Mouse (Mus musculus) frontal cortex, adult (tissue): Measurements from ENCODE around the gene Ap2s1.

Experiments
- ATAC-seq: cut with Nextera tagmentation; 2 replicates; pipeline ENCODE4 v1.9.2; 2017; ENCODE audit warnings: mild to moderate bottlenecking, moderate library complexity, mixed read lengths; ENCODE audit not compliant: low TSS enrichment

Ap2s1 gene

DNA sequence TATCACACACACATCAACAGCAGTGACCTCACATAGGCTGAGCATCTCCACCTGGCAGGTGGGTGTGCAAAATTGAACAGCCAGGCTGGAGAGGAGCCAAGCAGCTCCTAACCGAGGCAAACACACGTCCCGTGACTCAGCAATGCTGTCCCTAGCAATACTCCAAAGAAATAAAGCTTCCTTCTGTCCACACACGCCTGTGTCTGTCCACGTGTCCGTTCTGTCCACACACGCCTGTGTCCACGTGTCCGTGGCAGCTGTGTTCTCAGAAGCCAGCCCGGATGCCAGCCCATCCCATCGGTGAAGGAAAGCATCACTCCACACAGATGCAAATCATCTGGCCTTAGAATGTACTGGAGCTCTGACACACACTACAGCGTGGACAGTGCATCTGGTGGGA, 13.8 kb downstream of the Ap2s1 start:
- ATAC-seq: 0 out of 2 replicates have a peak, but pooled peaks have one; percentile 23

DNA sequence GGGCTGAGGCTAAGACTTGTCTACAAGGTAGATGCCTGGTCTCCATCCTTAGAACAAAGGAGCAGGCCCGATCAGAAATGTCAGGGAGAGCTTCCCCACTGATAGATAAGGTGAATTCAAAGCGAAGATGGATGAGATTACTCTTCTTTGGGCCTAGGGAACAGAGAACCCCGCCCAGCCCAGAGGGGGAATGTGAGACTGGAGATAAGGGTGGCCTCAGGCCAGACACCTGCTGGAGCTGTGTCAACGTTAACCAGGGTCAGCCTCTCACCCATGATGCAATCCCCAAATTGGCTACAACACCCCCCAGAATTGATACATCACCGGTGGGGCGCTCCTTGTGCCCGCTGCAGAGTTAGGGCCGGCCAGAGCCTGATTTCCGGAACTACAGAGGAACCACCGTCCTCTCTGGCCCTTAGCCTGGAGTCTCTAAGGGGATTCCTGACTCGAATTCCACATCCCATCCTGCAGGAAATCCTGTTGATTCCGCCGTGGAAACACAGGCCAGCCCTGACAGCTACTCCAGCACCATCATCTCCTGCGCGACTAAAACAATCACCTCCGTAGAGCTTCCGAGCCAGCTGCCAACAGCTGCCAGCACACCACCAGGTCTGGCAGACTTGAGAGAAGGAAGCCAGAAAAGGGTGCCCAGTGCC, 17.3 kb downstream of the Ap2s1 start:
- no peak for ATAC-seq

DNA sequence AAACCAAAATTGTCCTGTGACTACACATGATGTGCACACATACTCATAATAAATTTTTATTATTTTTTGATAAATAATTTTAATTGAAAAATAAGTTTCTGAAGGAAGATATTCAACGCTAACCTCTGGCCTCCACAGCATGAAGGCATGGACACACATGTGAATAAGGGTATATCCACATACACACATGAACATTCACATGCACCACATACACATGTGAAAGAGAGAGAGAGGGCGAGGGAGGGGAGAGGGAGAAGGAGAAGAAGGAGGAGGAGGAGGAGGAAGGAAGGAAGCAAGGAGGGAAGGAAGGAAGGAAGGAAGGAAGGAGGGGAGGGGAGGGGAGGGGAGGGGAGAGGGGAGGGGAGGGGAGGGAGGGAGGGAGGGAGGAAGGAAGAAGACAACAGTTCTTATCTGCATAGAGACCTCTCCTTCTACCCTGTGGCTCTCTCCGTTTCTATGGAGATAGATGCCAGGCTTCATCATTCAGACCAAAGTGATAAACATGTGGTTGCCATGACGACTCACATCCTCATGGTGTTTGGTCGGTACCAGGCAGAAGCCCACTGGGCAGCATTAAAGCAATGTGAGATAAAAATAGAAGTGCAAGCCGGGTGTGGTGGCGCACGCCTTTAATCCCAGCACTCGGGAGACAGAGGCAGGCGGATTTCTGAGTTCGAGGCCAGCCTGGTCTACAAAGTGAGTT, 20.8 kb downstream of the Ap2s1 start:
- ATAC-seq: no peak

DNA sequence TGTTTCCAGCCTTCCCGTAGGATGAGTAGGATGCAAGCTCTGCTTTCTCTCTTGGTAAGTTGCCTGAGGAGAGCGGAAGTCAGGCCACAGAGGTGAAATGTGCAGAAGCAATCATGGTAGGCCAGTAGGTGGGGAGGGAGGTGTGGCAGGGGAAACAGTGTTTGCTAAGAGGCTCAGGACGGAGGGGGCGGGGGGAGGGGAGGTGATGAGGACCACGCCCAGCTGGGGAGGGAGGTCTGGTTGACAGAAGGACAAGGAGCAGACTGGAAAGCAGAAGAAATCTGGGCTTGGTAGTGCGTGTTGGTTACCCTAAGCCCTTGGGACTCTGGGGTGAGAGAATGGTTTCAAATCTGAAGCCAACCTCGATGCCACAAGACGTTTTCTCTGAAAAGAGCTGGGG, 22.1 kb downstream of the Ap2s1 start:
- ATAC-seq: no peak

DNA sequence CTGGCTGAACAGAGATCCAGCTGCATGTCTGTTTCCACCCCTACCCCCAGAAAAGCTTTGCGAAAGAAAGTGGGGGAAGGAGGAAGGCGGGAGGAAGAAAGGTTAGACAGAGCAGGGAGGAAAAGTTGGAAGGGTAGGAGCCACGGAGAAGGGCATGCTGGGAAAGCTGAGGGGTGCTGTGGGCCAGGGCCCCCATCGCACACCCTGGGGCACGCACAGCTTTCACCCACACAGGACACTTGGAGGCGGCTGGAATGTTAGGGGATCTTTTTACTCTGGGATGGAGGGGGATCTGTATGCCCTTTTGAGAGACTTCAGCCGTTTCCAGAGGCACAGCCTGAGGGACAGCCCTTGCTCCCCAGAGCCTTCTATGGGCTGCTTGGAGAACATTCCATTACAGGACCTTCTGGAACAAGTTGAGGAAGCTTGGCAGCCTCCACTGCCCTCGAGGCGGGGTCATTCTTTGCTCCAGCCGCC, 22.8 kb downstream of the Ap2s1 start:
- no peak for ATAC-seq

DNA sequence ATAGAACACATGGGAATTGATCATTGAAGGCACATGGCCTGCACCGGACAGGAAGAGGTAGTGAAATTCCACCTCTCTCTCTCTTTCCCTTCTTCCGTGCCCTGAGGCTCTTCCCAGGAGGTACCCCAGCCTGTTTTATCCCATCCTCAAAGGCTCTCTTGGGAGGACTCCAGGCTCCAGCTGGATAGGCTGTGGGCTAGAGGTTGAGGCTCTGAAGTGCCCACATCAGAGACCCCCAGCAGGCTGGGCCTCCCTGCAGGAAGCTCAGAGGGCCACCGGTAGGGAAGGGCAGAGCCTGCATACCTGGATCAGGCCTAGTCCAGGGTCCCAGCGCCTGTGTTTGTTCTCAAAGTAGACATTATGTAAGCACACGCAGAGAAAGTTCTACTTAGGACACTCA, 23.4 kb downstream of the Ap2s1 start:
- no peak for ATAC-seq

DNA sequence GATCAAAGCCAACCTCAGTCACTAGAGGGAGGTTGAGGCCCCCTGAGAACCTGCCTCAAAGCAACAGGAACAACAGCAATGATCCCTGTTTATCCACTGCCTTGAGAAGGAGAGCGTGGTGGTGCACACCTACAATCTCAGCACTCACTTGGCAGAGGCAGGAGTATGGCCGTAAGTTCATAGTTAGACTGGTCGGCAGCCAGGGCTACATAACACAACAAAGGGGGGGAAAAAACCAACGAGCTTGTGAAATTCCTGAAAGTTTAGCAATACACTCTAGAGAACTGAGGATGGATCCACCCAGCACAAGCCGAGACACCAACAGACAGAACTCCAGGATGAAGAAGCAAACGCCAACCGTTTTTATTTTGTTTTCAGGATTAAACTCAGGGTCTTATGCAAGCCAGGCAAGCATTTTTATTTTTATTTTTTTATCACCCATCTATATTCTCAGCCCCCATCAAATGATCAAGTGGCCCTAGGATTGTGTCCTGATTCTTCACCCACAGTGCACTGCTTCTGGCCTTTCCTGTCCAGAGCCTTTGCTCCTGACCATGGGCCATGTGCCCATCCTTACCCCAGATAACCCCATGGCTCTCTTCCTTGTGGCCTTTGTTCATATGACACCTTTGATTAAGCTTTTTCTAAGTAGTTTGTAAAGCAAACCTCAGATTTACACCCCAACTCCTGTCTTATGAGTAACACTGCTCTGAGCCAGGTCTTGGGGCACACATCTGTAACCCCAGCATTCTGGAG, 25.4 kb downstream of the Ap2s1 start:
- ATAC-seq: no peak

DNA sequence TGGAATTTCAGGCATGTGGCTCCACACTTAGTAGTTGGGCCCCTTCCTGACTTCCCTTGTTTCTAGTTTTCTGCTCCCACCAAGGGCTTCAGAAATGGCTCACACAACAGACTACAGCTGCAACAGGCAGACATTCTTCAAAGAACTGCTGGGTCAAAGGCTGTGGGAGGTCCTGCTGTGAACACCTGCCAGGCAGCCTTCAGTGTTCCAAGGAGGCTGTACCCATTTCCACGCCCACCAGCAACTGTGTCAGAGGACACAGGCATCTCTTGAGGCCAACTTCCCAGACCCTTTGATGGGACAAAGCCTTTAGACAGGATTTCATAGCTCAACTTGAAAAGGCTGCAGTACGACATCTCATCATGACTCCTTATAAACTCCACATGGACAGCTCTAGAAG, 28.2 kb downstream of the Ap2s1 start:
- no peak for ATAC-seq

DNA sequence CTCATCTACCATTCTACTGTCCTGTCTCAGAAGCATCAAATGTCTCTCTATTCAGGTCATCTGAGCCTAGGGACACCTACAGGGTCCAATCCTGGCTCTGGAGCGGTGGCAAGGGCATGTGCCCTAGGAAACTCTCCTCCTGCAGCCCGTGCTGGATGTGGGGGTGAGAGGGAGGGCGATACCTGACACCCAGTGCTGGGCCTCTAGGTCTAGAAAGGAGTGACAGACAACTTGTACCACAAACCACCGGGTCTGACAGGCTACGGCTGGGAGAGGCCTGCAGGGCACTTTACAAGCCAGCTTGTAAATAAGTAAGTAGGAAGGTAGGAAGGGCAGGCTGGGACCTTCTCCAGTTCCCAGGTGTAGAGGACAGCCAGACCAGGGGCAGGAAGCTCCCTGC, 37.7 kb downstream of the Ap2s1 start:
- ATAC-seq: no peak

DNA sequence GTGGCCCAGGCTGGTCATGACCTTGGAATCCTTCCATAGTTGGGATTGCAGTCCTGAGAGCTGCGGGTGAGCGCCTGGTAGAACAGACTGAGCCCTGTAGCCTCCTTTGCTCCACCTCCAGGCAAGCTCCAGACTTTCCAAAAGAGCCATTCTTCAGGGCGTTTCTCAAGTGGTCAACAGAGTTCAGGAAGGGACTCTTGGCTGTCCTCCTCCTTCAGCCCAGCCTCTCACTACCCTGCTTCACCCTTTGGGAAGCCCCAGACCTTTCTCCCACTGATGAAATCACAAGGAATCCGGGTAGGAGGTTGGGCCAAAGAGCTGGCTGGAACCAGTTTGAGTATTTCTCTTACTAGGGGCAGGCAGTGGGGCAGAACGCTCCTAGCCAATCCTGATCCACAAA, 41.9 kb downstream of the Ap2s1 start:
- ATAC-seq: no peak

DNA sequence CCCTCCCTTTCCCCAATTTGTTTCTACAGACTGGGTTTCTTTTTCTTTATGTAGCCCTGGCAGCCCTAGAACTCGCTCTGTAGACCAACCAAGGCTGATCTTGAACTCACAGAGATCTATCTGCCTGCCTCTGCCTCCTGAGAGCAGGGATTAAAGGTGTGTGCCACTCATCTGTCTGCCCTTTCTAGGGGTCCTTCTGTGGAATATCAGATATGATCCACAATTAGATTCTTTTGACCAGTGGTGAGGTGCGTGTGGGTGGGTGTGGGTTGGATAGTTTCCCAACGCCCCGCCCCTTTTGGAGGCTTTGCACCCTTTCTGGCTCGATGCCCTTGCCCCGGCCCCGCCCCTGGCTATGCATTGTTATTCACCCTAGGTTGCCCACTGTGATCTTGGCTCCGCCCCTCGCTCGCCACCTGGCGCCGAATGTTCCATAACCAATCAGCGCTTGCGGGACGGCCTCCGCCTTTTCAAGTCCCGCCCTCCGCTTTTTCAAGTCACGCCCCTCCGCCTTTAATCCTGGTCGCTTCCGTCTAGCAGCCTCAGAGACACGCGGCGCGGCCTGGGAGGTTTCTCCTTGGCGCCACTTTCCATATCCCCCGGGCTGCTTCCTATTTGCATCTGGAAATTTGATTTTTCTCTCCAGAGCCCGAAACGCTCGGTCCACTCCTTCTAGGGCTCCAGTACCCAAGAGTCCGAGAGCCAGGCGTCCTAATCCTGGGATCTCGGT, 42.8 kb downstream of the Ap2s1 start, which contains the start of gene Slc1a5:
Gene Slc1a5 (plus strand): TSS at position 516 of the 730 bp plus-strand sequence.
- ATAC-seq: peak; percentile 73

DNA sequence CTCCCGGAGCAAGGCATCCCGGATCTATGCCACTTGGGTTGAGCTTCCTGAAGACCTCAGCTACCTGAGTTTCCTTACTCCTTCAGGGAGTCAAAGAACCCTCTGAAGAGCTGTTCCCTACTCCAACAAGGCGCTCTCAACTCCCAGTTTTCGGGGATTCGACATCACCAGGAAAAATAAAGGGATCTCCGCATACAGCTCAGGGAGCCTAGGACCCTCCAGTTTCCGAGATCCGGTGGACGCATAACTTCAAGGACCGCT, 43.3 kb downstream of the Ap2s1 start:
- no peak for ATAC-seq

DNA sequence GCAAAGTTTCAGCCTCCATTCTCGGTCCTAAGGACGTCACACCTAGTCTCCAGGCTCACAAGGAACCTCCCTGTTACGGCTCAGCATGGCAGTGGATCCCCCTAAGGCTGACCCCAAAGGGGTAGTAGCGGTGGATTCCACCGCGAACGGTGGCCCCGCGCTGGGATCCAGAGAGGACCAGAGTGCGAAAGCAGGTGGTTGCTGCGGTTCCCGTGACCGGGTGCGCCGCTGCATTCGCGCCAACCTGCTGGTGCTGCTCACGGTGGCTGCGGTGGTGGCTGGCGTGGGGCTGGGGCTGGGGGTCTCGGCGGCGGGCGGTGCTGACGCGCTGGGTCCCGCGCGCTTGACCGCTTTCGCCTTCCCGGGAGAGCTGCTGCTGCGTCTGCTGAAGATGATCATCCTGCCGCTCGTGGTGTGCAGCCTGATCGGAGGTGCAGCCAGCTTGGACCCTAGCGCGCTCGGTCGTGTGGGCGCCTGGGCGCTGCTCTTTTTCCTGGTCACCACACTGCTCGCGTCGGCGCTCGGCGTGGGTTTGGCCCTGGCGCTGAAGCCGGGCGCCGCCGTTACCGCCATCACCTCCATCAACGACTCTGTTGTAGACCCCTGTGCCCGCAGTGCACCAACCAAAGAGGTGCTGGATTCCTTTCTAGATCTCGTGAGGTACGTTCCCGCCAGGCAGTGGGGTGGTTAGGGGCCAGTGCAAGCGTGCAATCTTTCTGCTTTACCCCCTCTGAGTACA, 43.8 kb downstream of the Ap2s1 start:
- 0 out of 2 replicates have a peak, but pooled peaks have one; percentile 16 for ATAC-seq

DNA sequence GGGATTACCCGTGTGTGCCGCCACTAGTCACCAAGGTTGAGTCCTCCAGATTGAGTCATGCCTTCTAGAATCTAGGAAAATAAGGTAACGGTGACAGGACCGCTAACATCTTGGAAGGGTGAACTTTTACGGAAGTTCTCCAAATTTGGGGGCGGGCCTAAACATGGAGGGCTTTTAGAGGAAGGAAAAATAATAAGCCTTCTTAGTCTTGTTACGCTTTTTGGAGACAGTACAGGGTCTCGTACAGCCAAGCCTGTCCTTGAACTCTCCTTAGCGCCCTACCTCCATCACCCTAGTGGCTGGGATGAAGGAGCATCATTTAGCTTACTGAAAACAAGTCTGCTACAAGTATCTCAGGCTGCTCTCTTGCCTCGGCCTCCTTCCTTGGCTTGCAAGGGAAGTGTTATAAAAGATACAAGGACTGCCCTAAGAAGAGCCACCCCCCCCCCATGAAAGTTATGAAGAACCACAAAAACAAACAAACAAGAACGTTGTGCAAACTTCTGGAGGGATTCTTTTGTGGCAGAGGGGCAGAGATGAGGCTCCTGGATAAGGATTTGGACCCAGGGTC, 44.4 kb downstream of the Ap2s1 start:
- ATAC-seq: no peak

DNA sequence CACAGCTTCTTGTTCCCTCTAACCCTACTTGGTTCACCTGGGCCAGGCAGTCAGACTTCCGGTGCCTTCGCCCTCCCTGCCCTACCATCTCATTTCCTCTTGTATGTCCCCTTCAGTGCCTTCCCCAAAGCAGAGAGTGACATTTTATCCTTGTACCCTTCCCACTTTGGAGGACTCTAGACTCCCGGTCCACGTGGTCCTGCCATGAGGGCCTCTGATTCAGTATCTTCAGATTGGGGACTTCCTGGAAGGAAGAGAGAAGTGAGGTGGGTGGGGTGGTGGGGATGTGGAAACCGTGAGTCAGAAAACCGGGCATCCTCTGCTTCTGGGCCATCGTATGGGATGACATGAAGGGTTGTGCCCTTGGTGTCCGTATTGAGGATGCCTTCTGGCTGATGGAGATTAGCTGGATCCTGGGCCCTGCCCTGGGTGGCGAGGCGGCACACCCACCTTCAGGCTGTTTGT, 45.0 kb downstream of the Ap2s1 start:
- ATAC-seq: no peak

DNA sequence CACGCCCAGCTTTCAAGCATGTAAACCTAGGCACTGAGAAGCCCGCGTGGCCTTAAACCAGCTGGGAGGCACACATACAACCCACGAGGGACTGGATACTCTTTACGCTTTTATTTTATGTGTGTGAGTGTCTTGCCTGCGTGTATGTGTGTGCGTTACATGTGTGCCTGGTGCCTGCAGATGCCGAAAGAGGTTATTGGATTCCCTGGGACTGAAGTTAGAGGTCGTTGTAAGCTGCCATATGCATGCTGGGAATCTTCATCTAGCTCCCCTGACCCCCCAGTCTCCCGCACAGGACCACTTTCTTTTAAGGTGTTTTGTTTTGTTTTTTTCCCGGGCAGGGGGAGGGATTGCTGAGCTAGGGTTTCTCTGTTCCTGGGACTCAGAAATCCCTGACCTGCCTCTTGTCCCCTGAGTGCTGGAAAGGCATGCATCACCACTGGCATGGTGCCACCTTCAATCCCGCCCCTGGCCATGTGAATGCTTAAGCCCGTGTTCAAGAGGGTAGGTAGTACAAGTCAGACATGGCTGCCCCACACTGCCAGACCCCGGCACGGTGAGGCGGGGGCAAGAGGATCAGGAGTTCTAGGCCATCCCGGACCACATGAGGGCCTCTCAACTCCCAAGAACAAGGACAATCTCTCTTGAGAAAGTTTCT, 45.7 kb downstream of the Ap2s1 start:
- no peak for ATAC-seq

DNA sequence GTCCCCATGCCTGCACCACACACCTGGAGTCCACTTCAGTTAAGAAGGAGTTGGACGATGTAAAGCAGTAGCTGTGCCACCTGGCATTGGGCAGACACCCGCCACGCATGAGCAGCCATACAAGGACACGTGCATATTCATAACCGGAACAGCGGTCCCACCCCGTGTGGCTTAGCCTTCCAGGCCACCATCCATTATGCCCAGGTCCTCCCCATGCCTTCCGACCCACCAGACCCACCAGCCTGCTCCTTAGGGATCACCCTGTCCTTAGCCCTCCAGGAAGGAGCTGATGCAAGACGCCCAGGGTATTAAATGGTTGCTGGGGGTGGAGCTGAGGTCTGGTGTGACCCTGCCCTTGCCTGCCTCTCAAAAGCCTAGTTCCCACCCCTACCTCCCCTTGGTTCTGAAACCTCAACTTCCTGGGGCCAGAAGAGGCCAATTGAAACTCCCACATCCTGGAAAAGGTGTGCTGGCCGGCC, 46.3 kb downstream of the Ap2s1 start:
- ATAC-seq: no peak

DNA sequence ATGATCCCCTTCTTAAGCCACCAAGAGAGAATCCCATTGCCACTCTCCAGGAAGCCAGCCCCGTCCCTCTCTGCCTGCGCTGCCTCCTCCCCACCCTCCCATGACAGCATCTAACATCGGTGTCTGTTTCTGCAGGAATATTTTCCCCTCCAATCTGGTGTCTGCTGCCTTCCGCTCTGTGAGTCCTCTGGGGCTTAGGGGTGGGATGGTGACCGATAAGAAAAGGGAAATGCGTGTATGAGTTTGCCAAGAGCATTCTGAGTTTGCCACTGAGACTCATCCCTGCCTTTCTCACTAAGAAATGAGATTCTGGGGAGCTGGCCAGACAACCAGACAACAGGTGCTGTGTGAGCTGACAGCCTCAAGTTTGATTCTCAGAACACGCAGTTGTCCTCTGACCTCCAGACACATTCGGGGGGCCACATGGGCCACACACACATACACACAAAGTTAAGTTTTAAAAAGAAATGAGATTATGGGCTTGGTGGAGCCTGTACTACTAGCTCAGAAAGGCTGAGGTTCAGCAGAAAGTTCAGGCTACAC, 47.4 kb downstream of the Ap2s1 start:
- no peak for ATAC-seq

DNA sequence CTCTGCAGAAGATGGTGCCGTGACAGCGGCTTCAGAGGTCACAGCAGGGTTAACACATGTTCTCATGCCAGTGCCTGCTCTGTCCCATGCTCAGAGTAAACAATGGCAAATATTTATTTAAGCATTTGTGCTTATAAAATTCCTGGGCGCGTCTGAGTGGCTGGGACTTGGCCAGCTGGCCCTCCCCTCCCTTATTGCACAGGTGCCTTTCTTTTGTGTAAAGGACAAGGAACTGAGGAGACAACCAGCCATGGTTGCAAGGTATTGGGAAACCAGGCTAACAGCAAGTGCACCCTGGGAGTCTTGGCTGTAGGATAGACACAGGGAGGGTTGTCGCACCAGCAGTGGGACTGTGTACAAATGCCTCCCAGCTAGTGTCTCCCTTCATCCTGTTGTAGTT, 54.1 kb downstream of the Ap2s1 start:
- no peak for ATAC-seq
